Mouse (Mus musculus): ENCODE measurements around the gene Ccdc57. TPM values are rescaled to one million over a fixed set of nuclear protein-coding genes. Genes with fewer than 3 reads are reported as not detected.
"Not testable (repeated sequence)": the region's sequence is repeated elsewhere in the genome, so short reads cannot be mapped to it uniquely, and the experiment has no call there.

Gene Ccdc57
- total RNA-seq, 2 experiments from 2014 or later, result 8.4 to 10.8 TPM

DNA sequence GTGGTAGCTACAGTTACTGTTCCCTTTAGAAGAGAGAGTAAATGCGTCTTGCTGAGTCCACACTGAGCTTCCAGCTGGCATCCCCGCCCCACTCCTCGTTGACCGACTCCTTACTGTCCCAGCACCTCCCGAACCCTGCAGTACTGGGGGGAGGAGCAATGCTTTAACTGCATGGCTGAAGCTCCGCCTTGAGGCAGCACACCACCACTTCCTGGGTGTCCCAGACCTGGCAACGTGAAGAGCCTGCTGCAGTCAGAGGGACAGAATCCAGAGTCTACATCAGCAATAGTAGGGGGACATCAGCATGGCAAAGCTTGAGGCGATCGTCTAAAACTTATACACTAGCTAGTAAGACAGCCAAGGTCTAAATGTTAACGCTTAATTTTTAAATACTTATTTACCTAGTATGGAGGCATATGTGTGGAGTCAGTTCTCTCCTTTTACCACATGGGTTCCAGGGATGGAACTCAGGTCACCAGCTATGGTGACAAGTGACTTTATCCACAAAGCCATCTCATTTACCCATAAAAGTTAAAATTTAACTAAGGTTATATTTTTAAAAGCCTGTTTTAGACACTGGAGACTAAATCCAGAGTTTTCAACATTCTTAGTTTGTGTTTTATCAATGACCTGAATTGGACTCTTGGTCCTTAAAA, 30.1 kb downstream of the Ccdc57 start:
- peak; percentile 53 for DNase-seq

DNA sequence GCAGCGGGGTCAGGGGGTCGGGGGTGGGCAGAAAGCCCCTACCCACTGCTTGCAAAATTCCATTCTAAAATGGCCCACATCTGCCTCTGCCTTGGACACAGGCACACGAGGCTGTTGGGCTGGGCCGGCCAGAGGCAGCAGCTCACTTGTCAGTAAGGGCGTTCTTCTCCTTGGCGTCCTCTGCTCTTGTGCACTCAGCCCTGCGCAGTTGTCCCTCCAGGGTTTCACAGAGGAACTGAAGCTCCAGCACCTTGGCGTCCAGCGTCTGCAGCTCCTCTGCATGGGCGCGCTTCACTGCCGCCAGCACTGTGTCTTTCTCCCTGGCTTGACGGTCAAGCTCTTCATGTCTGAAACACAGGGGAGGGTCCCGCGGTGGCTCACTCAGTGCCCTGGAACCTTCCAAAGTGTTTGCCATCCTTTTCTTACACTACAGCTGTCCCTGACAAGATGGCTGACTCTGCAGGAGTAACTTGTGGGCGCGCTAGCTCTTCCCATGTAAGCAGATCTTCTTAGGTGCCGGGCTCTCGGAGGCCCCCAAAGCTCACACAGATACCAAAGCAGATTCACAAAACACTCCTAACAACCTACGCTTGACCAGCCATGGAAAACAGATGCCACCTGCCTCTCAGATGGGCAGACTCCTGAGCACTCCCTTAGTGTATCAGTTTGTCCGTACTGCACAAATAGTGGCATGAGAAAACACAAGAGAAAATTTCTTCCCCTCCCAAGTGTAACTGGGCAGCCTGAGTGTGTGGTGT, 30.8 kb downstream of the Ccdc57 start:
- no peak for DNase-seq

GRCm38 (mm10) chr11:120900276-120901244, 32.1 kb downstream of the Ccdc57 start:
- DNase-seq, result no peak

DNA sequence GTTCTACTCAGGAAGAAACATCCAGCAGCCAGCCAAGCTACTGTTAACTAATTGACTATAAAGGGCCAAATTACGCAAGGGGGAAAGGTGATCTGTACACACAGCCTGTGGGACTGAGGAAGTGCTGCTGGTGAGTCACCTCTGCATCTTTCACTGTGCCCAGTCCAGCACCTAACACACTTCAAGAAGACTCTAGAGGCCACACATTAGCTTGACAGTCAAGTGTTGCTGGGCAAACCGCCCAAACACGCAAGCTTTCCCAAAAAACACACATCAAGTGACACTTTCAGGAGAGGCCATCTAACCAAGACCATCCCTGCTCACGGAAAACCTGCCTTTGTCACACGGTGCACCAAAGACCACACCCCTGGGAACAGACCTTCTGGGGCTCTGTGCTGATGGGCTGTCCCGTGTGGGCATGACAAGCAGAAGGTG, 34.5 kb downstream of the Ccdc57 start:
- no peak for DNase-seq

GRCm38 (mm10) chr11:120895441-120895840, 37.2 kb downstream of the Ccdc57 start:
- DNase-seq, result no peak

DNA sequence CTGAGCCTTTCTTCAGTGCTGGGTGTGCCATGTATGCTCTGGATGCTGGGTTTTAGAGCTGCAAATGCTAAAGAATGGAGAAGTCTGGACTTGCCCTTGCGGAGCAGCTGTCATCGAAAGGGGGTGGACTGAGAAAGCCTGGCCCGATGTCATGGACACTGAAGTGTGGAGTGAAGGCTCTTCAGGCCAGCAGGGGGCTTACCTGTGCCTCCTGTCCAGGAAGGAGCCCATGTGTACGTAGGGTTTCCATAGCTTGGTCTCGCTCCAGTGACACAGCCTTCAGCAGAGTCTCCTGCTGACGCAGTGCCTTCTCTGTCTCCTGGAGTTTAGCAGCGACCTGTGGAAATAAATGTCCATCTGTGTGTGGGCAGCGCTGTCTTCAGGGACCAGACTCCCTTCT, 38.3 kb downstream of the Ccdc57 start:
- no peak for DNase-seq

- DNase-seq, result no peak
Observed at GRCm38 (mm10) chr11:120889216-120889615, 43.5 kb downstream of the Ccdc57 start.

- DNase-seq, result no peak
Observed at GRCm38 (mm10) chr11:120888718-120889117, 44.0 kb downstream of the Ccdc57 start.

DNA sequence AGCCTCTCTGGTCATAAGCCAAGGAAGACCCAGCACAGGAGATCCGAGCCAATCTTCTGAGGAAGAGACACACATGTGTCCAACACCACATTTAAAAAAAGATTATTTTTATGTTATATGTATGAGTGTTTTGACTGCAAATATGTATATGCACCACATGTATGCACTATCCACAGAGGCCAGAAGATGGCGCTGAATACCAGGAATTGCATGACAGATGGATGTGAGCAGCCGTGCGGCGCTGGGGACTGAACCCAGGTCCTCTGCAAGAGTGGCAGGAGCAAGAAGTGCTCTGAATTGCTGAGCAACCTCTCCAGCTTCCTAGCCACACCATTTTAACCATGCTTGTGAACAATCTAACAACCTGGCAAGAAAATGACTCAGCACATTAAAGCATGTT, 45.2 kb downstream of the Ccdc57 start:
- DNase-seq, result no peak

GRCm38 (mm10) chr11:120886462-120886861, 46.2 kb downstream of the Ccdc57 start:
- DNase-seq, result no peak

DNA sequence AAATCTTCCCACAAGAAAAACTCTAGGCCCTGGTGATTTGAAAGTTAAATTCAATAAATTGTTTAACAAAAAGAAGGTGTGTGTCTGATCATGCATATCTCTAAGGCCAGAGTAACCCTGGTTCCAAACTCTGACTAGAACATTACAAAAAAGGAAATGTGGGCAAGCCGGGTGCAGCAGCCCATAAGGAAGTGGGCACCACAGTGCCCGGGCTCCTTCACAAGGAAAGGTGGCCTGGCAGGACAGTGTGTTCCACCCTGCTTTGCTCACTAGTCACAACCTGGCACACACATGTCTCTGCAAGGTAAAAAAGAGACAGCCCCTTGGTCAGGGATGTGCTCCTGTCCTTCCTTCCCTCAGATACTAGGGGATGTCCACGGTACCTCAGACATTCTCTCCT, 49.1 kb downstream of the Ccdc57 start:
- DNase-seq, result no peak

DNA sequence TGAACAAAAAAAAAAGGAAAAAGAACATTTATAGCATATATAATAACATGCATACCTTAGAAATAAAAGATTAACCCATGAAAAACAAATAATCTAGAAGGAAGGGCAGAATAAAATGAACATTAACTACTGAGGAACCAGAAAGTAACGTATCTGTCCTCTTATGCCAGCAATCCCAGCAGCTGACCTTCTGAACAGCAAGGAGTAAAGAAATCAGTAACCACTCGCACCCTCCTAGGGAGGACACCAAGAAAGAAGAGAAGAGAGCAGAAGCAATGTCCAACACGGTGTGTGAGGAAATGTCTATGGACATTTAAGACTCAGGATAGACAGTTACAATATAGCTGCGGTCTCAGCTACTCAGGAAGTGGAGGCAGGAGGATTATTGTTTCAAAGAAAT, 49.7 kb downstream of the Ccdc57 start:
- DNase-seq, result no peak

DNA sequence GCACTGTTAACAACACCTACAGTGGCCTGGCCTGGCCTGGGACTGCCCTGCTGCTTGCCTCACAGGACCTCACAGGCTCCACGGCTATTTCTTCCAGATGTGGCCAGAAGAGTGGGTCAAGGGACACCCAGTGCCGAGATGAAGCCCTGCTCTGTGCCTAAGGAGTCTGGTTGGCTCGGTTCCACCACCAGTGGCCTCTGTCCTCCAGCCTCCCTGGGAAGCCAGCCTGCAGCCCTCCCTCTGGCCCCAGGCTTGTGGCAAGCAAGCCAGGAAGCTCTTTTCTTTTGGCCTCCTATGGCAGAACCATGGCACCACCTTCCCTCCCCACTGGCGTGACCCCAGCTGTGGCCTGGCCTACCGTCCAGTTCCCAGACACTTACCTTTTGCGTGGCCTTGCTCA, 59.5 kb downstream of the Ccdc57 start:
- DNase-seq, result peak; percentile 81

- no peak for DNase-seq
Observed at GRCm38 (mm10) chr11:120871521-120871920, 61.2 kb downstream of the Ccdc57 start.

- DNase-seq, result no peak
Observed at GRCm38 (mm10) chr11:120865816-120866215, 66.9 kb downstream of the Ccdc57 start.

DNA sequence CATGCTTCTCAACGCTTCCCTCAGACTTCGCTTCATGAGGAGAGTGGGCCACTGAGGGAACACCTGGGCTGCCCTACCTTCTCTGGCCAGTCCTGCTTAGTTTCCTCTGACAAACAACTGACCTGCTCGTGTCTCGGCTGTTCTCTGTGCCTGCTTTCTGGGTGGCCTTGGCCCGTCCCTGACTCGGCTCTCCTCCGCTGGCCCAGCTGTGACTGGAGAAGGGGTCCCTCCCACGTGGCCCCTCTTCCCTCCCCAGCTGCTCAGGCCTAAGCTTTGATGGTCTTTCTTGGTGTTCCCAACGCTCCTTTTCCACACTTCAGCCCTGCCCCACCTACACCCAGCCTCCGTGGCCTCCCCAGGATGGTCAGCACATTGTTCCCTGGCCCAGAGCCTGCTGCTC, 69.9 kb downstream of the Ccdc57 start:
- peak; percentile 29 for DNase-seq

DNA sequence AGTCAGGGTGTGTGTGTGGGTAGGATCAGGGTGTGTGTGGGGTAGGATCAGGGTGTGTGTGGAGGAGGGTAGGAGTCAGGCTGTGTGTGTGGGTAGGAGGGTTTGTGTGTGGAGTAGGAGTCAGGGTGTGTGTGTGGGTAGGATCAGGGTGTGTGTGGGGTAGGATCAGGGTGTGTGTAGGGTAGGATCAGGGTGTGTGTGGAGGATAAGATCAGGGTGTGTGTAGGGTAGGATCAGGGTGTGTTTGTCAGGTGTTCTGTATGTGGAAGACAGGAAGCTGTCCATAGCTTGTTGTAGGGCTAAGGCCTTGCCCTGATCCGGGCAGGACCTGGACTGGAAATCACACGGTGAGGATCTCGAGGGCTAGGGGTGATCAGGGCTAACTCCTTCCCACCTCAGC, 76.7 kb downstream of the Ccdc57 start:
- not testable (repeated sequence) for DNase-seq

GRCm38 (mm10) chr11:120853788-120854187, 78.9 kb downstream of the Ccdc57 start:
- no peak for DNase-seq

DNA sequence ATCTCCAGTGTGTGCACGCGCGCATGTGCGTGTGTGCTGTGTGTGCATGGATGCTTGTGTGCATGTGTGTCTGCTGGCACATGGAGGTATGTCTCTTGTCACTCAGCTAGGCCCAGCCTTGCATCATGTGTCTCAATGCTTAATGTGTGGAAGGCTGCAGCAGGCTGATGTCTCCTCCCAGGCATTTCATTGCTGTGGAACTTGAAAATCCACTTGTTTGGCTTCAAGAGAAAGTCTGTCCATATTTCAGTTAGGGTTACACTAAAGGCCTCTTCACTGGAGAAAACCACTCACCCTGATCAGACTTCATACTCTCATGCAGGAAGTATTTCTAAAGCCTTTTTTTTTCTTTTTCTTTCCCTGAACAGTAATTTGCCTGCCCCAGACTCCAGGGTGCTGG, 79.5 kb downstream of the Ccdc57 start:
- DNase-seq, result no peak

DNA sequence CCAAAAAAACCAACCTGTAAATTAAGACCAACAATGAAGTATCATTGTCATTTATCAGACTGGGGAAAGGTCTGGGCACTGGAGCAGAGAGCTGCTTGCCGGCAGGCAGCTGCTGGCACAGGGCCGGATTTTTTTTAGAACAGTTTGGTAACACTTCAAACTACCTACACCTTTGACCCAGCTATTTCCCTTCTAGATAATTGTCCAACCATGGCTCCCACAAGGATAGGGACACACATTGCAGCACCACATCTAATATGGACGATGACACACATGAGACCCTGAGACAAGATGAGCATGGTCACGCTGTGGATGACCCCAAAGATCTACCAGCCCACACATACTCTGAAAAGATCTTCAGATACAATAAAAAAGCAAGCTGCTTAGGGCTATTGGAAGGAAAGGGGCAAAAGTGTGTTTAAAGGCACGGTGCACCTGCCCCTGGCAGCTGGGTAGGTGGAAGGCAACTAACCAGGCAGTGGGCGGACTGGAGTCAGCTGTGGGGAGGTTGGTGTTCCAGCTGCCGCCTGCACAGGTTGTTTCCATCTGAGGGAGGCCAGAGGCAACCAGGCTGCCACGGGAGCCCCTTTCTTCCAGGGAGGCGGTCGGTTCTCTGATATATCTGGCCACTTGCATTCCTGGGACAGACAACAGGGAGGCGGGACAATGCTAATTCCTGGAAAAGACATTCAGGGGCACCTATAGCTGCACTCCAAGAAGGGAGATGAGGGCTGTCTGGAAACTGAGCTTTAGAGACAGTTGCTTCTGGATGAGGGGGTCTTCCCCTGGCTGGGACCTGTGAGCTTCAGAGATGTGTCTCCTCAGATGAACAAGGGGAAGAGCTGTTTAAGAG, 80.4 kb downstream of the Ccdc57 start:
- peak; percentile 82 for DNase-seq

DNA sequence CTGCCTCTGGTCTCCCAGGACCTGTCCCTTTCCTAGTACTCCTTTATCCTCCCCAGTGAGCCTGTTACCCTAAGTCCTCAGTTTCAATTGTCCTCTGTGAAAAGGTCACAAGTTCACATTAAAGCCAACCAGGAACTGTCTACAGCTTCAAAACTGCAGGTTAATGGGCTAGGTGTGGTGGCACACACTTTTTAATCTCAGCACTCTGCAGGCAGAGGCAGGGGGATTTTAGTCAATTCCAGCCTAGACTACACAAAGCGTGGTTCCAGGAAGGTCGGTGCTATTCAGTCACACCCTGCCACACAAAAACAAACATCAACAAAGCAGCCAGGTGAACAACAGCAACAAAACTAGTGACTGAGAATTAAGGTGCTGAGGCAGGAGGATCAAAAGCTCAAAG, 81.1 kb downstream of the Ccdc57 start:
- DNase-seq, result no peak

DNA sequence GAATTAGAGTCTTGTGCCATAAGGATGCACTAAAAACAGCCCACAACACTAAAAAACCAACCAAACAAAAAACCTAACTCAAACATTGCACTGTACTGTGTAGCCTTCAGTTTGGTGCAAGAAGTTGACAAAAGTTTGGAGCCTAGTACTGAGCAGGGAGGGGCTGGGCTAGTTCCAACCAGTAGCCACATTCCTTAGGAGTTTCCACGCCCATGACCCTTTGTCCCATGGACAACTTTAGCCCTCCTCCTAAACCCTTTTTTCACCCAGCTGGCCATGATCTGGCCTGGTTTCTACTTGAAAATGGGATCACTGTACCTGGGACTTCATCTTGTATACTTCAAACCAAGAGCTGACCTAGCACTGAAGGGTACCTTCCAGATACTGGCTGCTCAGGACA, 81.5 kb downstream of the Ccdc57 start:
- peak; percentile 46 for DNase-seq
